Mouse (Mus musculus) lung, embryonic 14.5 days (tissue): ENCODE data around the gene Sgcd. TPM values are rescaled to one million over a fixed set of nuclear protein-coding genes. Genes with fewer than 3 reads are reported as not detected.

ENCODE experiments used
- ATAC-seq: fragments of 200-750 bp; cut with Nextera tagmentation; 2 replicates; pipeline ENCODE4 v1.8.0; 2017; ENCODE audit warnings: mild to moderate bottlenecking, moderate TSS enrichment, moderate library complexity; ENCODE audit not compliant: insufficient read depth
- DNase-seq: peaks from one replicate; pipeline ENCODE4 v3.0.0-alpha.2; 2015
- H3K27ac ChIP-seq: fragments of 300-500 bp; sonication (generic); 2 replicates; pipeline ENCODE4 v1.5.1; 2014; ENCODE audit warnings: low read depth, mild to moderate bottlenecking, moderate library complexity
- H3K27me3 ChIP-seq: fragments of 300-500 bp; sonication (generic); 2 replicates; pipeline ENCODE4 v1.6.1; 2014; ENCODE audit warnings: low read length, control low read depth; ENCODE audit not compliant: insufficient read depth
- H3K36me3 ChIP-seq: fragments of 300-500 bp; sonication (generic); 2 replicates; pipeline ENCODE4 v1.6.1; 2014; ENCODE audit warnings: control low read depth; ENCODE audit not compliant: insufficient read depth
- H3K4me1 ChIP-seq: fragments of 300-500 bp; sonication (generic); 2 replicates; pipeline ENCODE4 v1.6.1; 2014; ENCODE audit warnings: antibody characterized with exemption, control low read depth; ENCODE audit not compliant: insufficient read depth
- H3K4me2 ChIP-seq: fragments of 300-500 bp; sonication (generic); 2 replicates; pipeline ENCODE4 v1.6.1; 2014; ENCODE audit warnings: mild to moderate bottlenecking
- H3K4me3 ChIP-seq: fragments of 300-500 bp; sonication (generic); 2 replicates; pipeline ENCODE4 v1.5.1; 2014; ENCODE audit warnings: low read depth, low read length
- H3K9ac ChIP-seq: fragments of 300-500 bp; sonication (generic); 2 replicates; pipeline ENCODE4 v1.6.1; 2014
- H3K9me3 ChIP-seq: fragments of 300-500 bp; sonication (generic); 2 replicates; pipeline ENCODE4 v1.6.1; 2016; ENCODE audit warnings: low read depth, low read length, control low read depth
- CTCF ChIP-seq: IDR thresholded peaks from 2 replicates; pipeline ENCODE4 v1.5.1; 2016; ENCODE audit warnings: antibody characterized with exemption, low read depth
- WGBS: fragments of 180-500 bp; shearing (Covaris S2); extraction: QIAGEN DNeasy Blood & Tissue Kit; methylation state at CpG from one replicate; pipeline ENCODE4 v1.1.7; 2014; 5-methylcytosine and 5-hydroxymethylcytosine counted together
- polyA plus RNA-seq: library from polyadenylated mRNA; unstranded; fragments of >200 nt; fragmentation: Nextera tagmentation; extraction: Ambion mirVana; gene quantifications from 2 replicates; pipeline ENCODE4 v1.2.1, GENCODE M21; 2014

Sgcd gene
- polyA plus RNA-seq, 1 experiment from 2014 or later: 2.5 TPM

GRCm38 (mm10) chr11:46920244-46920643 is 1068.5 kb downstream of the Sgcd start:
- TF ChIP-seq CTCF: peak; percentile 44
- 85% methylated on average over 1 of the region's 1 CpGs for WGBS
- no peak overlapping the region for H3K27ac ChIP-seq
- no peak overlapping the region for H3K9ac ChIP-seq
- no peak overlapping the region for H3K4me3 ChIP-seq
- H3K4me1 ChIP-seq: no peaks in the 10 kb centered on the region
- ATAC-seq (no peak), DNase-seq (peak; percentile 64)
- no peak overlapping the region for H3K4me2 ChIP-seq
- H3K9me3 ChIP-seq: no peaks in the 10 kb centered on the region
- H3K36me3 ChIP-seq: no peaks in the 10 kb centered on the region
- H3K27me3 ChIP-seq: no peaks in the 10 kb centered on the region

DNA sequence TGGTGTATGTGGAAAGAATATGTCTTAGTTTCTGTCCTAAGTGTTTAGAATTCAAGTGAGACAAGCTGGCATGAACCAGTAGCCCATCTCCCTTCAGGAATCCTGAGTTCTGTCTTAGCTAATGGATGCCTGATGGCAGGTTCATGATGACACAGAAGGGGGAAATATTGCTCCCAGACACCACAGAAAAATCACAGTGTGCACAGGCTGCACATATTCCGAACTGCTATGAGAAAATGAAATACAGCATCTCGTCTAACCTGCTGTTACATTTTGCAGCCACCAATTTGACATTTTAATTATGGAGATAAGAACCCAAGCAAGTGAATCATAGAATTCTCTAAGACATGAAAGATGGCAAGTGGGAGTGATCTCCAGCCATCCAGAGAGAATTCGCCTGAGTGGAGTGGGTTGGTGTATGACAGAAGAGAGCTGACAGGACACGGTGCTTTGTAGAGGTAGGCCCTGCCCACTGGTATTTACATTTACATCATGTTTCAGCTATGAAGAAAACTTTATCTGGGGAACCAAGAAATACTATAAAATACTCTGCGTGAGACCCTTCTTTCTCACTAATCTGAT is 1076.0 kb downstream of the Sgcd start:
- ATAC-seq (no peak), DNase-seq (no peak)
- Histone ChIP-seq H3K36me3 (no peaks in the 10 kb centered on the region), H3K27me3 (no peaks in the 10 kb centered on the region), H3K27ac (no peak overlapping the region), H3K4me3 (no peak overlapping the region), H3K4me2 (no peak overlapping the region), H3K9ac (no peak overlapping the region), H3K4me1 (no peaks in the 10 kb centered on the region), H3K9me3 (no peaks in the 10 kb centered on the region)
- 64% methylated on average over 5 of the region's 5 CpGs for WGBS
- no peak for TF ChIP-seq CTCF

DNA sequence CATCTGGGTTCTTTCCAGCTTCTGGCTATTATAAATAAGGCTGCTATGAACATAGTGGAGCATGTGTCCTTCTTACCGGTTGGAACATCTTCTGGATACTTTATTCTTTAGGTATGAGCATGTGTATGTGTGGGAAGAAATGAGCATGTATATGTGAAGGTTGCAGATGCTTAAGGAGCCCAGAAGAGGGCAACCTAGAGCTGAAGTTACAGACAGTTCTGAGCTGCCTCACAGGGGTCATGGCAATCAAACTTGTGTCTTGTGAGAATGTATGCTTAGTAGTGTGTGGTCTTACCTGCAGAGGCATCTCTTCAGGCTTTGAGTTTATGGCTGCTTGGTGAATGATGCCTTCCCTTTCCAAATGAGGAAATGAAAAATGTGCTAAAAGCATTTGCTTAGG is 1084.5 kb downstream of the Sgcd start:
- DNase-seq (no peak), ATAC-seq (no peak)
- Histone ChIP-seq H3K9ac (no peak overlapping the region), H3K27ac (no peak overlapping the region), H3K36me3 (no peaks in the 10 kb centered on the region), H3K4me1 (no peaks in the 10 kb centered on the region), H3K9me3 (no peaks in the 10 kb centered on the region), H3K4me2 (no peak overlapping the region), H3K27me3 (no peaks in the 10 kb centered on the region), H3K4me3 (no peak overlapping the region)
- peak; percentile 14; the same call in 1 of the 2 replicates for TF ChIP-seq CTCF
- WGBS: 69% methylated on average over 1 of the region's 1 CpGs

DNA sequence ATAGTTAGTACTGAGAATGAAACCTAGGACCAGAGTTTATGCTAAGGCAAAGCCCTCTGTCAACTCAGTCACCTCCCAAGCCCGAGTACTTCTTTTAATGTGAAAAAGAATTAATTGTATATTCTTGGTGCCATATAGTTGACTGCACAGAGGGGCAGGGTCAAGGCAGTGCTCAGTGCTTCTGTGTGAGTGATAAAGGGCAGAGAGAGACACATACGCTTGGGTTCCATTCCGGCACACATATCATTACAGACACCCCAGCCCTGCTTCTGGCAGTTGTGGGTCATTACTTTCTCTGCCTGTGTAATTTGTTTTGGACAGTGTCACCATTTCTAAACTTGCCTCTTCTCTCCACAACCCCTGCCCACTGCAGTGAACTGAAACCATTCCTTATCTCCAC is 1099.7 kb downstream of the Sgcd start:
- H3K9me3 ChIP-seq: no peaks in the 10 kb centered on the region
- DNase-seq: no peak
- H3K9ac ChIP-seq: no peak overlapping the region
- no peak overlapping the region for H3K27ac ChIP-seq
- no peak for TF ChIP-seq CTCF
- H3K4me3 ChIP-seq: no peak overlapping the region
- H3K36me3 ChIP-seq: no peaks in the 10 kb centered on the region
- ATAC-seq: no peak
- no peaks in the 10 kb centered on the region for H3K27me3 ChIP-seq
- no peak overlapping the region for H3K4me2 ChIP-seq
- 63% methylated on average over 3 of the region's 3 CpGs for WGBS
- H3K4me1 ChIP-seq: no peaks in the 10 kb centered on the region

DNA sequence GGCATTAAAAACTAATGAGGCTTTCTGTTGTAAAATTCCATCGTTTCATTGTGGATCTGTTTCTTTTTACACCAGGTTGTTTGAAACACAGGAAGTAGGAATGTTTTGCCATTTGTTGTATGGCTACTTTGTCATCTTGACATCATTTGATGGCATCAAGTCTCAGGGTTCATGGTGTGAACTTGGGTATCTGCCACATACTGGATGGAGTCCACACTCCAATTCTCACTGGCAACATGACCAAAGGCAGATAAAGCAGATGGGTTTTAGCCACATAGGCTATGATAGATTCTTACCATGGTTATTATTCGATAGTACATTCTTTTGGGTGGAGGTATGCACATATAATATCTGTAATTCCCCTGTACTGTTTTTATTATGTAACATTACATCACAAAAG is 1106.3 kb downstream of the Sgcd start:
- Histone ChIP-seq H3K27me3 (no peaks in the 10 kb centered on the region), H3K36me3 (no peaks in the 10 kb centered on the region), H3K4me1 (no peaks in the 10 kb centered on the region), H3K4me3 (no peak overlapping the region), H3K9me3 (no peaks in the 10 kb centered on the region), H3K27ac (no peak overlapping the region), H3K9ac (no peak overlapping the region), H3K4me2 (no peak overlapping the region)
- no peak for DNase-seq
- no peak for TF ChIP-seq CTCF
- WGBS: 73% methylated on average over 2 of the region's 2 CpGs
- no peak for ATAC-seq

GRCm38 (mm10) chr11:46875774-46876173 is 1113.0 kb downstream of the Sgcd start:
- Histone ChIP-seq H3K4me2 (no peak overlapping the region), H3K4me1 (no peaks in the 10 kb centered on the region), H3K9ac (no peak overlapping the region), H3K9me3 (no peaks in the 10 kb centered on the region), H3K4me3 (no peak overlapping the region), H3K36me3 (no peaks in the 10 kb centered on the region), H3K27ac (no peak overlapping the region), H3K27me3 (no peaks in the 10 kb centered on the region)
- WGBS: 62% methylated on average over 1 of the region's 1 CpGs
- ATAC-seq: no peak
- DNase-seq: no peak
- no peak for TF ChIP-seq CTCF

- WGBS: 73% methylated on average over 7 of the region's 7 CpGs
- Histone ChIP-seq H3K4me3 (no peak overlapping the region), H3K27ac (no peak overlapping the region), H3K4me1 (no peaks in the 10 kb centered on the region), H3K9ac (no peak overlapping the region), H3K4me2 (no peak overlapping the region), H3K9me3 (no peaks in the 10 kb centered on the region), H3K27me3 (no peaks in the 10 kb centered on the region), H3K36me3 (no peaks in the 10 kb centered on the region)
- DNase-seq (no peak), ATAC-seq (no peak)
- TF ChIP-seq CTCF: no peak
Measured at GRCm38 (mm10) chr11:46868594-46868993, 1120.2 kb downstream of the Sgcd start.

GRCm38 (mm10) chr11:46864809-46865208 is 1124.0 kb downstream of the Sgcd start:
- Histone ChIP-seq H3K27me3 (no peaks in the 10 kb centered on the region), H3K27ac (no peak overlapping the region), H3K4me3 (no peak overlapping the region), H3K9me3 (no peaks in the 10 kb centered on the region), H3K36me3 (no peaks in the 10 kb centered on the region), H3K4me1 (no peaks in the 10 kb centered on the region), H3K9ac (no peak overlapping the region), H3K4me2 (no peak overlapping the region)
- 64% methylated on average over 1 of the region's 1 CpGs for WGBS
- TF ChIP-seq CTCF: peak; percentile 50
- DNase-seq (peak; percentile 47), ATAC-seq (no peak)
